Mouse (Mus musculus) bone marrow macrophage, adult 2 months (primary cell): ENCODE results near the gene Garnl3.

Experiments used
- CTCF ChIP-seq: IDR thresholded peaks from 2 replicates; pipeline ENCODE4 v1.5.1; 2012; ENCODE audit warnings: low read depth, mild to moderate bottlenecking, low read length, moderate library complexity
- POLR2A ChIP-seq: IDR thresholded peaks from 2 replicates; pipeline ENCODE4 v1.6.1; 2012; ENCODE audit warnings: mild to moderate bottlenecking, low read depth, low read length, borderline replicate concordance

DNA sequence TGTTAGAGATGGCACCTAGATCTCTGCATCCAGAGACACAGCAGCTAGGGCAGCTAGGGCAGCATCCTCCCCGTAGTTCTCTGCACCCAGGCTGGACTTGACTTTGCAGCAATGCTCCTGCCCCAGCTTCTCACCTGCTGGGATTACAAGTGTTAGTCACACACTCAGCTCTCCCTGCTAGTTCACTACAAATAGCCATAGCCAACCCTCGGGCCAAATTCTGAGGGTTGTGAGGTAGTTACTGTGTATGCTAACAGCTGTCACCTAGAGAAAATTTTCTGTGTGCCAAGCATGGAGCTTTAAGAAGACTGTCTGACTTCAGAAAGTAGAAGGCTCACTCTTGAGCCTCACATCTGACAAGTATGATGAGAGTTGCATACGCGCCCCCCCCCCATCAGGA lies 133.7 kb downstream of the Garnl3 start:
- TF ChIP-seq CTCF (no peak), POLR2A (no peak)
